Mouse (Mus musculus) stomach, postnatal 0 days (tissue): ENCODE measurements around the gene Srm. TPM values are rescaled to one million over a fixed set of nuclear protein-coding genes. Genes with fewer than 3 reads are reported as not detected.

ENCODE experiments used
- ATAC-seq: fragments of 200-750 bp; cut with Nextera tagmentation; 2 replicates; pipeline ENCODE4 v1.8.0; 2017; ENCODE audit not compliant: low FRiP score, low TSS enrichment
- DNase-seq: peaks from one replicate; pipeline ENCODE4 v3.0.0-alpha.2; 2016; ENCODE audit warnings: low spot score
- H3K27ac ChIP-seq: fragments of 300-500 bp; sonication (generic); replicated peaks from 2 replicates; pipeline ENCODE4 v1.5.1; 2014; ENCODE audit warnings: mild to moderate bottlenecking, control low read depth
- H3K27me3 ChIP-seq: fragments of 300-500 bp; sonication (generic); 2 replicates; pipeline ENCODE4 v1.6.1; 2014; ENCODE audit warnings: low read length; ENCODE audit not compliant: control insufficient read depth, insufficient read depth
- H3K36me3 ChIP-seq: fragments of 300-500 bp; sonication (generic); 2 replicates; pipeline ENCODE4 v1.6.1; 2014; ENCODE audit warnings: low read length, mixed read lengths; ENCODE audit not compliant: control insufficient read depth, insufficient read depth
- H3K4me1 ChIP-seq: fragments of 300-500 bp; sonication (generic); replicated peaks from 2 replicates; pipeline ENCODE4 v1.6.1; 2014; ENCODE audit warnings: antibody characterized with exemption; ENCODE audit not compliant: control insufficient read depth, insufficient read depth
- H3K4me2 ChIP-seq: fragments of 300-500 bp; sonication (generic); replicated peaks from 2 replicates; pipeline ENCODE4 v1.6.1; 2014; ENCODE audit warnings: low read depth, mild to moderate bottlenecking, control low read depth, moderate library complexity
- H3K4me3 ChIP-seq: fragments of 300-500 bp; sonication (generic); 2 replicates; pipeline ENCODE4 v1.5.1; 2014; ENCODE audit warnings: low read depth, low read length, control low read depth
- H3K9ac ChIP-seq: fragments of 300-500 bp; sonication (generic); 2 replicates; pipeline ENCODE4 v1.6.1; 2014; ENCODE audit warnings: mild to moderate bottlenecking, low read length, control low read depth, mixed read lengths
- H3K9me3 ChIP-seq: fragments of 300-500 bp; sonication (generic); 2 replicates; pipeline ENCODE4 v1.6.1; 2016; ENCODE audit warnings: low read length; ENCODE audit not compliant: control insufficient read depth
- CTCF ChIP-seq: IDR thresholded peaks from 2 replicates; pipeline ENCODE4 v1.5.1; 2016; ENCODE audit warnings: antibody characterized with exemption, low read depth, mild to moderate bottlenecking, moderate library complexity
- EP300 ChIP-seq: optimal IDR thresholded peaks from 2 replicates; pipeline ENCODE3; 2016; ENCODE audit warnings: antibody characterized with exemption
- WGBS: fragments of 180-500 bp; shearing (Covaris S2); extraction: QIAGEN DNeasy Blood & Tissue Kit; methylation state at CpG from one replicate; pipeline ENCODE4 v1.1.7; 2014; 5-methylcytosine and 5-hydroxymethylcytosine counted together
- polyA plus RNA-seq: library from polyadenylated mRNA; unstranded; fragments of >200 nt; fragmentation: Nextera tagmentation; extraction: Ambion mirVana; gene quantifications from 2 replicates; pipeline ENCODE4 v1.2.1, GENCODE M21; 2015

Srm gene
- polyA plus RNA-seq, 1 experiment from 2014 or later = 113 TPM

- WGBS = 85% methylated on average over 4 of the region's 4 CpGs
- H3K9me3 ChIP-seq = no peaks in the 10 kb centered on the region
- no peak overlapping the region for H3K4me2 ChIP-seq
- H3K36me3 ChIP-seq = peaks cover 32% of the 10 kb centered on the region
- no peak overlapping the region for H3K4me3 ChIP-seq
- no peaks in the 10 kb centered on the region for H3K4me1 ChIP-seq
- ATAC-seq (no peak), DNase-seq (no peak)
- no peaks in the 10 kb centered on the region for H3K27me3 ChIP-seq
- no peak overlapping the region for H3K27ac ChIP-seq
- TF ChIP-seq EP300 (no peak), CTCF (no peak)
- H3K9ac ChIP-seq = no peak overlapping the region
Observed at GRCm38 (mm10) chr4:148622485-148622884, 31.2 kb downstream of the Srm start.

GRCm38 (mm10) chr4:148623609-148624008 is 32.3 kb downstream of the Srm start:
- no peak overlapping the region for H3K4me2 ChIP-seq
- ATAC-seq = no peak

GRCm38 (mm10) chr4:148625010-148625409 is 33.7 kb downstream of the Srm start:
- 77% methylated on average over 10 of the region's 10 CpGs for WGBS
- peak overlapping the region; percentile 97 for H3K4me3 ChIP-seq
- no peaks in the 10 kb centered on the region for H3K9me3 ChIP-seq
- no peak overlapping the region for H3K27ac ChIP-seq
- TF ChIP-seq EP300 (no peak), CTCF (peak; percentile 29; the same call in 1 of the 2 replicates)
- H3K9ac ChIP-seq = no peak overlapping the region
- DNase-seq (no peak), ATAC-seq (no peak)
- 0 out of 2 replicates have a peak overlapping the region, but pooled peaks have one; percentile 8 for H3K4me2 ChIP-seq
- H3K27me3 ChIP-seq = no peaks in the 10 kb centered on the region
- peaks cover 13% of the 10 kb centered on the region for H3K36me3 ChIP-seq
- H3K4me1 ChIP-seq = no peaks in the 10 kb centered on the region

More at GRCm38 (mm10) chr4:148623609-148624008, 32.3 kb downstream of the Srm start:
- Histone ChIP-seq H3K9ac (0 out of 2 replicates have a peak overlapping the region, but pooled peaks have one; percentile 23), H3K9me3 (no peaks in the 10 kb centered on the region), H3K4me1 (no peaks in the 10 kb centered on the region), H3K27me3 (no peaks in the 10 kb centered on the region), H3K27ac (no peak overlapping the region), H3K36me3 (peaks cover 26% of the 10 kb centered on the region), H3K4me3 (no peak overlapping the region)
- no peak for DNase-seq
- no peak for TF ChIP-seq EP300
- TF ChIP-seq CTCF = no peak
- WGBS = 77% methylated on average over 4 of the region's 4 CpGs

- no peaks in the 10 kb centered on the region for H3K27me3 ChIP-seq
- H3K27ac ChIP-seq = peak overlapping the region; percentile 99
- ATAC-seq = peak; percentile 61
- TF ChIP-seq CTCF (no peak), EP300 (no peak)
- peak; percentile 73 for DNase-seq
- H3K4me1 ChIP-seq = no peaks in the 10 kb centered on the region
- peak overlapping the region; percentile 99 for H3K9ac ChIP-seq
- peak overlapping the region; percentile 67 for H3K4me2 ChIP-seq
- no peaks in the 10 kb centered on the region for H3K9me3 ChIP-seq
- H3K36me3 ChIP-seq = peaks cover 13% of the 10 kb centered on the region
- under 1% methylated on average over 57 of the region's 57 CpGs for WGBS
- H3K4me3 ChIP-seq = peak overlapping the region; percentile 97
Observed at GRCm38 (mm10) chr4:148625756-148626622, 34.7 kb downstream of the Srm start.

- TF ChIP-seq EP300 (peak; percentile 94), CTCF (peak; percentile 32; the same call in 1 of the 2 replicates)
- H3K4me2 ChIP-seq = peak within 1 kb of the TSS; percentile 67
- peaks cover 11% of the 10 kb centered on the region for H3K36me3 ChIP-seq
- H3K9ac ChIP-seq = peak within 1 kb of the TSS; percentile 99
- H3K27ac ChIP-seq = peak within 1 kb of the TSS; percentile 99
- peak within 1 kb of the TSS; percentile 97 for H3K4me3 ChIP-seq
- peak; percentile 96 for DNase-seq
- H3K9me3 ChIP-seq = no peaks in the 10 kb centered on the region
- no peaks in the 10 kb centered on the region for H3K27me3 ChIP-seq
- peak; percentile 97 for ATAC-seq
- under 1% methylated on average over 51 of the region's 51 CpGs for WGBS
- no peaks in the 10 kb centered on the region for H3K4me1 ChIP-seq
Observed at GRCm38 (mm10) chr4:148626623-148627185, 35.4 kb downstream of the Srm start, which contains the start of gene Tardbp. Gene Tardbp (minus strand): TSS chr4:148627019.
